15 mouse cellular contexts compared by ENCODE assay signal in genomic region chr12:8659406-8660279, GRCm38 (mm10). TPM values are rescaled to one million over a fixed set of nuclear protein-coding genes. Genes with fewer than 3 reads are reported as not detected.
DNase-seq lines count a peak whose midpoint lies in the region; ATAC-seq and TF ChIP-seq lines count a peak whose summit lies in the region.
"Had no signal": no experiment of that assay in that cellular context is flagged by ENCODE, and none has a peak within 500 bp of the region (broad histone marks: within the 10 kb centered on the region; RNA-seq: fewer than 3 reads in every experiment).

No protein-coding gene starts in this region.

- no peaks in the 10 kb centered on the region for H3K27me3 ChIP-seq in liver, postnatal 0 days (ENCODE audit: insufficient read depth, low read length)
- H3K27me3 ChIP-seq in splenic B cell, adult 2 months (ENCODE audit: control insufficient read depth, insufficient read depth, low read length, poor library complexity, severe bottlenecking), result no peaks in the 10 kb centered on the region

- H3K4me1 ChIP-seq in bone marrow macrophage, adult 2 months (ENCODE audit: control insufficient read depth, insufficient read depth, low read length), result peaks cover 16% of the 10 kb centered on the region
- H3K4me1 ChIP-seq in liver, postnatal 0 days (ENCODE audit: insufficient read depth), result peaks cover 5% of the 10 kb centered on the region; the same call in 1 of the 2 replicates

- peak overlapping the region; percentile 49 for H3K4me2 ChIP-seq in liver, postnatal 0 days (ENCODE audit: low read depth, low read length)

- no peak for TF ChIP-seq POLR2A in bone marrow macrophage, adult 2 months (IDR thresholded peaks at IDR 0.05; ENCODE audit: borderline replicate concordance, low read depth, low read length)

- H3K27ac ChIP-seq in bone marrow macrophage, adult 2 months (ENCODE audit: insufficient read depth, low read depth, low read length), result peak overlapping the region; percentile 84
- peak overlapping the region; percentile 61 for H3K27ac ChIP-seq in liver, postnatal 0 days (ENCODE audit: low read depth)

- H3K36me3 ChIP-seq in liver, postnatal 0 days (replicated peaks; ENCODE audit: insufficient read depth, low read length), result no peaks in the 10 kb centered on the region
- no peaks in the 10 kb centered on the region for H3K36me3 ChIP-seq in splenic B cell, adult 2 months (ENCODE audit: control insufficient read depth, insufficient read depth, low read length, poor library complexity, severe bottlenecking)
- H3K36me3 ChIP-seq: G1E had no signal

- no peaks in the 10 kb centered on the region for H3K9me3 ChIP-seq in liver, postnatal 0 days (ENCODE audit: low read length)
- H3K9me3 ChIP-seq: G1E had no signal

- peak overlapping the region; percentile 28 for H3K4me3 ChIP-seq in bone marrow macrophage, adult 2 months (ENCODE audit: insufficient read depth, low read length)
- H3K4me3 ChIP-seq in liver, postnatal 0 days (ENCODE audit: low read depth, low read length), result no peak overlapping the region
- H3K4me3 ChIP-seq: erythroblast, embryonic 14.5 days; myocyte had no signal

- ATAC-seq in liver, postnatal 0 days, result peak; percentile 19

- 43% methylated on average over 15 of the region's 15 CpGs for WGBS in liver, postnatal 0 days (ENCODE audit: insufficient replicate concordance)

- no peak for TF ChIP-seq EP300 in liver, postnatal 0 days (IDR thresholded peaks at IDR 0.05; ENCODE audit: low read depth)

- DNase-seq in thymus, postnatal 0 days (ENCODE audit: low spot score), result peak; percentile 32
- no peak for DNase-seq in thymus, adult 18-20 months
- DNase-seq in liver, postnatal 0 days, result no peak
- peak; percentile 72 for DNase-seq in splenic B cell, adult 2 months (ENCODE audit: low read depth, low spot score)
- no peak for DNase-seq in urinary bladder, adult 18-20 months (ENCODE audit: low spot score in 2 of 2)
- no peak for DNase-seq in lung, postnatal 4 days
- DNase-seq: adrenal gland, postnatal 36 days; cerebellum, adult 18-20 months; embryo, embryonic 11 days; gastrocnemius, postnatal 36 days; kidney, postnatal 14 days had no signal

- H3K9ac ChIP-seq in liver, postnatal 0 days (replicated peaks), result 0 out of 2 replicates have a peak overlapping the region, but pooled peaks have one; percentile 34

- no peak for TF ChIP-seq CTCF in bone marrow macrophage, adult 2 months (IDR thresholded peaks at IDR 0.05; ENCODE audit: low read depth, low read length)
- TF ChIP-seq CTCF in liver, postnatal 0 days (IDR thresholded peaks at IDR 0.05; ENCODE audit: low read depth), result no peak

RNA-seq across cellular contexts. Expression of gene Pum2, which starts 14.3 kb away (rescaled TPM):
- polyA plus RNA-seq in thymus, postnatal 0 days (2015; fragmentation: Nextera tagmentation; extraction: Ambion mirVana), result 46.9 and 54.6 TPM in 2 replicates
- 90.6 and 99.6 TPM in 2 replicates for polyA plus RNA-seq in bone marrow macrophage, adult 2 months (2012; ENCODE audit: insufficient read depth, insufficient read length, missing spikeins)
- 11.7 and 11.9 TPM in 2 replicates for polyA plus RNA-seq in liver, postnatal 0 days (2015; fragmentation: Nextera tagmentation; extraction: Ambion mirVana)

Comparison
In these comparisons a context has a peak if more than half of its experiments do, and no peak if none do; other contexts are left out.
1. DNase-seq: peak in thymus, postnatal 0 days (single experiment) and splenic B cell, adult 2 months (single experiment); none in thymus, adult 18-20 months (0 of 2), liver, postnatal 0 days (single experiment), urinary bladder, adult 18-20 months (0 of 2) and lung, postnatal 4 days (0 of 2).